Mouse (Mus musculus): ENCODE measurements around the gene Lce1b.
"Not testable (repeated sequence)": the region's sequence is repeated elsewhere in the genome, so short reads cannot be mapped to it uniquely, and the experiment has no call there.

Lce1b gene

GRCm38 (mm10) chr3:92656826-92657225 is at the start of gene Lce1b:
Gene Lce1b (minus strand): TSS chr3:92656926.
- ChIA-PET POLR2A (no interaction called here), CTCF (no interaction called here)

GRCm38 (mm10) chr3:92694613-92695012 is 37.9 kb upstream of the Lce1b start:
- ChIA-PET CTCF (interaction anchor here in 1 of 4 experiments (0.7 kb wide), 1 partner anchor 26 kb away, joined by 4 read pairs; no protein-coding TSS in a partner anchor), POLR2A (interaction anchor here in 1 of 4 experiments (0.5 kb wide), 1 partner anchor 376 kb away, joined by 3 read pairs; no protein-coding TSS in a partner anchor)

DNA sequence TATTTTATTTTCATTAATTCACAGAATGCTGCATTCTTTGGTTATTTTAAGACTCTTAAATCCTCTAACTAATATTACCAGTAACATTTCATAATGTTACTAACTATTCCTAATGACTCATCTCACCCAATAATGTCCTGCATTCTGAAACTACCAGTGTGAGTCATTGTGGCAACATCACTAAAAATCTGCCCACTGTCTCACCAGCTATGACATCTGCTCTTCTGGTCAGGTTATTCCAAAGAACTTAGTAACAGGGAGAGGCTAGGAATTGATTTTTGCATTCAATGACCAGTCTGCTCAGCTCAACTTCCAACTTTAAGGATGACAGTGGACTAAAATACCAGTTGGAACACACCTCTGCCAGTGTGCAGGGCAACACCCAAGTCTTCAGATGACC is 35.0 kb upstream of the Lce1b start:
- CTCF ChIA-PET = no interaction called here
- POLR2A ChIA-PET = no interaction called here

- POLR2A ChIA-PET, CTCF ChIA-PET: not testable (repeated sequence)
Measured at GRCm38 (mm10) chr3:92689154-92689553, 32.4 kb upstream of the Lce1b start.

DNA sequence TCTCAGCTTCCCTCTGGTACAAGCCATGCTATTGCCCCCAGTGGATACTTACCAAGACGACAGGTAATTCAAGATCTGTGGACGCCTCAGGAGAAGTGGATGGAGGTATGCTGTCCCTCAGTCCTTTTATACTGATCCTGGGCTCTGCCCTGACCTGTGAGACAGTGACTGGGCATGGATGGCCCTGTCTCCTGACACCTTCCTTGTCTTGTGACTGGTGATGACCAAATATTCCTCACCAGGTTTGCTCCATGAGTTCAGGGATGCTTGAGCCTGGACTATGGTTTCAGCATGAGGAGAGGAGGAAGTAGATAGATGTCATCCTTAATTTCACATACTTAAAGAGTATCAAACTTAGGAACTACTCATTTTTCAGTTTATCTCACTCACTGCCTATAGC is 30.4 kb upstream of the Lce1b start, which contains the start of gene Lce1d:
Gene Lce1d (minus strand): TSS at position 101 of the 400 bp plus-strand sequence.
- ChIA-PET CTCF (interaction anchor here in 1 of 4 experiments (1.2 kb wide), 1 partner anchor 79 kb away, joined by 3 read pairs; no protein-coding TSS in a partner anchor), POLR2A (no interaction called here)

GRCm38 (mm10) chr3:92678947-92679346 is 22.2 kb upstream of the Lce1b start, which contains the start of gene Lce1c:
Gene Lce1c (plus strand): TSS chr3:92679247.
- POLR2A ChIA-PET = no interaction called here
- CTCF ChIA-PET = interaction anchor here in 1 of 4 experiments (0.6 kb wide), 1 partner anchor 82 kb away, joined by 4 read pairs; no protein-coding TSS in a partner anchor

- POLR2A ChIA-PET = no interaction called here
- CTCF ChIA-PET = no interaction called here
Measured at GRCm38 (mm10) chr3:92670215-92670614, 13.5 kb upstream of the Lce1b start, which contains the start of gene Lce1a2. Gene Lce1a2 (minus strand): TSS chr3:92670315.

DNA sequence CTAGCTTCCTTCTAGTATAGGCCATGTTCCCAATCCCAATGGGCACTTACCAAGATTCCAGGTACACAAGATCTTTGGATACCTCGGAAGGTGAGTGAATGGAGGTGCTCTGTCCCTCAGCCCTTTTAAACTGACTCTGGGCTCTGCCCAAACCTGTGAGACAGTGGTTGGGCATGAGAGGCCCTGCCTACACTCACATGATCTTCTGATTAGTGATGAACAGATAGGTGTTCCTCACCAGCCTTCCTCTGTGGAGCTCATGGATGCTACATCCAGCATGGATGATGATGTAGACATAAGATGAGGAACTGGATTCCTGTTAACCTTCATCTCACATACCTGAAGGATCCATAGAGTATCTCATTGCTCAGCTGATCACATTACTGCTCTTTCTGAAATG is 8.5 kb downstream of the Lce1b start, which contains the start of gene Lce1a1:
Gene Lce1a1 (minus strand): TSS at position 101 of the 400 bp plus-strand sequence.
- CTCF ChIA-PET = no interaction called here

DNA sequence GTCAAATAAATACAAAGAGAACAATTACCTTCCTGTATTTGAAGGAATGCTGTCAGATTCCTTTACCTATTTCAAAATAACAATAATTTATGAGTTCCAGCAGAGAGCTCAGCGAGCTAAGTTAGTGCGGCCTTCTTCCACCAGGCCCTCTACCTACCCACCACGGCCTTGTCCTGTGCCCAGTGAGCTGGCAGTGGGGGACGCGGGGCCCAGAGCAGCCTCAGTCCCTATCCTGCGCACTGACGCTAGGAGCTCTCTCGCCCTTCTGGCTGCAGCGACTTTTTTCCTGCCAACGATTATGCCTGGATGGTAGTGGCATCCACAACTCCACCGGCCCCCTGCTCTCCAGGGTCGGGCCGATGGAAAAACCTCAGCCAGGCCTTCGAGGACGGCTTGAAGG is 16.9 kb downstream of the Lce1b start:
- CTCF ChIA-PET = no interaction called here
- POLR2A ChIA-PET = no interaction called here

More for the DNA sequence above, 8.5 kb downstream of the Lce1b start, which contains the start of gene Lce1a1:
- POLR2A ChIA-PET = no interaction called here

- ChIA-PET CTCF (no interaction called here), POLR2A (no interaction called here)
Measured at GRCm38 (mm10) chr3:92638653-92638991, 18.1 kb downstream of the Lce1b start.

GRCm38 (mm10) chr3:92637745-92638652 is 18.7 kb downstream of the Lce1b start:
- CTCF ChIA-PET = no interaction called here
- POLR2A ChIA-PET = no interaction called here

- POLR2A ChIA-PET = no interaction called here
- CTCF ChIA-PET = no interaction called here
Measured at GRCm38 (mm10) chr3:92621560-92621959, 35.2 kb downstream of the Lce1b start, which contains the start of gene Lce6a. Gene Lce6a (minus strand): TSS chr3:92621660.

- ChIA-PET CTCF (no interaction called here), POLR2A (no interaction called here)
Measured at GRCm38 (mm10) chr3:92609804-92610203, 46.9 kb downstream of the Lce1b start.

GRCm38 (mm10) chr3:92607392-92607791 is 49.3 kb downstream of the Lce1b start, which contains the start of gene 2210017I01Rik:
Gene 2210017I01Rik (minus strand): TSS chr3:92607492.
- POLR2A ChIA-PET = no interaction called here
- CTCF ChIA-PET = interaction anchor here in 3 of 4 experiments (0.7 to 0.9 kb wide), 3 partner anchors 79 to 167 kb away, joined by 3 to 8 read pairs (median 3); partner anchors contain the start of gene Lce1d (in 1 of the 3)

Measured in embryonic stem cell, embryonic (primary cell).